Mouse (Mus musculus): ENCODE data around the gene Syna.

GRCm38 (mm10) chr5:134521806-134522205 lies 38.2 kb downstream of the Syna start:
- no peak for TF ChIP-seq CTCF (IDR thresholded peaks at IDR 0.05; ENCODE audit: low read depth, low read length)
- no peak for TF ChIP-seq POLR2A (IDR thresholded peaks at IDR 0.05; ENCODE audit: extremely low read depth, insufficient read depth, low read length)

Data from liver, adult 2 months (tissue).